Mouse (Mus musculus) heart, adult 2 months (tissue): ENCODE results near the gene Dnajc28. TPM values are rescaled to one million over a fixed set of nuclear protein-coding genes. Genes with fewer than 3 reads are reported as not detected.

Source experiments
- DNase-seq, 2 experiments: peaks; one replicate each; pipeline ENCODE4 v3.0.0; 2021
- H3K27ac ChIP-seq: fragments of 200-600 bp; 2 replicates; pipeline ENCODE4 v1.8.1; 2022
- H3K27me3 ChIP-seq: fragments of 200-500 bp; 2 replicates; pipeline ENCODE4 v1.6.1; 2012; ENCODE audit warnings: mild to moderate bottlenecking, low read length, inconsistent platforms, mixed read lengths; ENCODE audit not compliant: control insufficient read depth, insufficient read depth
- H3K36me3 ChIP-seq: fragments of 200-500 bp; 2 replicates; pipeline ENCODE4 v1.6.1; 2012; ENCODE audit warnings: low read length, inconsistent platforms; ENCODE audit not compliant: control insufficient read depth, insufficient read depth
- H3K4me1 ChIP-seq: fragments of 200-500 bp; 2 replicates; pipeline ENCODE4 v1.6.1; 2011; ENCODE audit warnings: low read length; ENCODE audit not compliant: control insufficient read depth, insufficient read depth
- H3K4me3 ChIP-seq: fragments of 200-600 bp; 2 replicates; pipeline ENCODE4 v1.8.1; 2022
- H3K79me2 ChIP-seq: fragments of 200-500 bp; replicated peaks from 2 replicates; pipeline ENCODE4 v1.6.1; 2012; ENCODE audit warnings: mild to moderate bottlenecking, inconsistent platforms, low read length, moderate library complexity, mixed read lengths; ENCODE audit not compliant: control insufficient read depth, insufficient read depth
- H3K9ac ChIP-seq: fragments of 200-500 bp; 2 replicates; pipeline ENCODE4 v1.6.1; 2012; ENCODE audit warnings: low read depth, mild to moderate bottlenecking, control low read depth, inconsistent platforms, low read length, mixed read lengths
- CTCF ChIP-seq: fragments of 200-600 bp; IDR thresholded peaks from 2 replicates; pipeline ENCODE4 v1.8.1; 2022; ENCODE audit warnings: antibody characterized with exemption, mild to moderate bottlenecking, moderate library complexity
- EP300 ChIP-seq: fragments of 200-500 bp; IDR thresholded peaks from 2 replicates; pipeline ENCODE4 v1.6.1; 2011; ENCODE audit warnings: low read depth, low read length, control low read depth; ENCODE audit not compliant: insufficient read depth
- POLR2A ChIP-seq: fragments of 200-500 bp; IDR thresholded peaks from 2 replicates; pipeline ENCODE4 v1.6.1; 2011; ENCODE audit warnings: mild to moderate bottlenecking, low read depth, low read length, control low read depth; ENCODE audit not compliant: insufficient read depth
- WGBS: fragments of 180-500 bp; shearing (Covaris S2); methylation state at CpG from one replicate; pipeline ENCODE4 v1.1.7; 2018; 5-methylcytosine and 5-hydroxymethylcytosine counted together
- intact Hi-C: fragments of 180-260 bp; cut with DNase I; formaldehyde crosslinking; loops from one replicate; pipeline ENCODE4 v1.15.1; 2025
- polyA plus RNA-seq: library from polyadenylated mRNA; depleted of rRNA; stranded (reverse); fragments of >200 nt; gene quantifications from 2 replicates; pipeline ENCODE4 v1.2.3, GENCODE M21; 2012; rRNA removed
- total RNA-seq, 2 experiments: library from RNA; stranded (reverse); gene quantifications; 2 replicates each; pipeline ENCODE4 v1.2.3; 2021

The Dnajc28 gene
- total and polyA plus RNA-seq, 3 experiments: 9.8 to 34.1 (median 31.1) TPM

GRCm38 (mm10) chr16:91571105-91571504 is 47.7 kb downstream of the Dnajc28 start:
- no peak for TF ChIP-seq EP300
- TF ChIP-seq POLR2A: no peak
- TF ChIP-seq CTCF: no peak
- H3K27ac ChIP-seq: no peak overlapping the region
- intact Hi-C loops: no loop called here
- no peaks in the 10 kb centered on the region for H3K36me3 ChIP-seq
- 46% methylated on average over 3 of the region's 3 CpGs for WGBS
- no peaks in the 10 kb centered on the region for H3K27me3 ChIP-seq
- no peak for DNase-seq
- no peak overlapping the region for H3K9ac ChIP-seq
- H3K79me2 ChIP-seq: no peaks in the 10 kb centered on the region
- H3K4me3 ChIP-seq: no peak overlapping the region
- H3K4me1 ChIP-seq: no peaks in the 10 kb centered on the region

- intact Hi-C loops: no loop called here
- Histone ChIP-seq H3K27me3 (no peaks in the 10 kb centered on the region), H3K79me2 (no peaks in the 10 kb centered on the region), H3K36me3 (peaks cover 7% of the 10 kb centered on the region; the same call in 1 of the 2 replicates), H3K4me1 (peaks cover 2% of the 10 kb centered on the region; the same call in 1 of the 2 replicates), H3K27ac (no peak overlapping the region), H3K9ac (no peak overlapping the region), H3K4me3 (no peak overlapping the region)
- DNase-seq: no peak
- 74% methylated on average over 10 of the region's 10 CpGs for WGBS
- no peak for TF ChIP-seq EP300
- no peak for TF ChIP-seq POLR2A
- TF ChIP-seq CTCF: no peak
Observed at GRCm38 (mm10) chr16:91568960-91569359, 49.9 kb downstream of the Dnajc28 start.

GRCm38 (mm10) chr16:91566002-91566401 is 52.8 kb downstream of the Dnajc28 start:
- peaks cover 2% of the 10 kb centered on the region; the same call in 1 of the 2 replicates for H3K4me1 ChIP-seq
- peaks cover 8% of the 10 kb centered on the region; the same call in 1 of the 2 replicates for H3K36me3 ChIP-seq
- 88% methylated on average over 7 of the region's 7 CpGs for WGBS
- no peak overlapping the region for H3K9ac ChIP-seq
- H3K4me3 ChIP-seq: no peak overlapping the region
- intact Hi-C loops: no loop called here
- H3K79me2 ChIP-seq: no peaks in the 10 kb centered on the region
- no peak for TF ChIP-seq EP300
- no peak for TF ChIP-seq CTCF
- no peak for TF ChIP-seq POLR2A
- H3K27ac ChIP-seq: no peak overlapping the region
- no peak for DNase-seq
- H3K27me3 ChIP-seq: no peaks in the 10 kb centered on the region

GRCm38 (mm10) chr16:91565292-91565951 is 53.4 kb downstream of the Dnajc28 start:
- Histone ChIP-seq H3K36me3 (peaks cover 8% of the 10 kb centered on the region; the same call in 1 of the 2 replicates), H3K27me3 (no peaks in the 10 kb centered on the region), H3K4me3 (no peak overlapping the region), H3K9ac (no peak overlapping the region), H3K27ac (no peak overlapping the region), H3K4me1 (peaks cover 2% of the 10 kb centered on the region; the same call in 1 of the 2 replicates), H3K79me2 (no peaks in the 10 kb centered on the region)
- intact Hi-C loops: no loop called here
- 45% methylated on average over 9 of the region's 9 CpGs for WGBS
- TF ChIP-seq EP300: no peak
- TF ChIP-seq CTCF: no peak
- TF ChIP-seq POLR2A: no peak
- DNase-seq: no peak

- H3K4me3 ChIP-seq: no peak overlapping the region
- H3K27ac ChIP-seq: no peak overlapping the region; the same call in 1 of the 2 replicates
- H3K27me3 ChIP-seq: no peaks in the 10 kb centered on the region
- intact Hi-C loops: no loop called here
- peaks cover 2% of the 10 kb centered on the region; the same call in 1 of the 2 replicates for H3K4me1 ChIP-seq
- WGBS: 65% methylated on average over 4 of the region's 4 CpGs
- no peak overlapping the region for H3K9ac ChIP-seq
- no peaks in the 10 kb centered on the region for H3K79me2 ChIP-seq
- peaks cover 8% of the 10 kb centered on the region; the same call in 1 of the 2 replicates for H3K36me3 ChIP-seq
- no peak for TF ChIP-seq POLR2A
- TF ChIP-seq EP300: no peak
- no peak for TF ChIP-seq CTCF
- DNase-seq: no peak
Observed at GRCm38 (mm10) chr16:91564580-91565291, 54.1 kb downstream of the Dnajc28 start.

Other genes with a start within 250 kb of the Dnajc28 start
- gene Ifnar2, start 246.2 kb downstream of the Dnajc28 start, total RNA-seq: 10 to 100 TPM; 31.2 to 36.0 TPM
- 39.9 and 51.6 TPM in 2 replicates for gene Ifnar2, start 246.2 kb downstream of the Dnajc28 start, polyA plus RNA-seq
- not detected for gene Gm21970, start 227.3 kb downstream of the Dnajc28 start, total RNA-seq
- not detected in 2 replicates for gene Gm21970, start 227.3 kb downstream of the Dnajc28 start, polyA plus RNA-seq
- 100 to 1,000 TPM in 1 of 2 experiments, 10 to 100 TPM in 1; 98.2 to 122 TPM for gene Il10rb, start 212.9 kb downstream of the Dnajc28 start, total RNA-seq
- gene Il10rb, start 212.9 kb downstream of the Dnajc28 start, polyA plus RNA-seq: 136 and 182 TPM in 2 replicates
- 10 to 100 TPM; 23.6 to 24.0 TPM for gene Ifnar1, start 133.8 kb downstream of the Dnajc28 start, total RNA-seq
- 12.5 and 20.2 TPM in 2 replicates for gene Ifnar1, start 133.8 kb downstream of the Dnajc28 start, polyA plus RNA-seq
- 100 to 1,000 TPM; 120 TPM for gene Ifngr2, start 72.0 kb downstream of the Dnajc28 start, total RNA-seq
- 100 and 140 TPM in 2 replicates for gene Ifngr2, start 72.0 kb downstream of the Dnajc28 start, polyA plus RNA-seq
- 10 to 100 TPM; 47.0 to 62.7 TPM for gene Tmem50b, start 21.2 kb downstream of the Dnajc28 start, total RNA-seq
- 63.4 and 99.8 TPM in 2 replicates for gene Tmem50b, start 21.2 kb downstream of the Dnajc28 start, polyA plus RNA-seq
- 10 to 100 TPM; 62.7 to 66.2 TPM for gene Gart, start 27.9 kb upstream of the Dnajc28 start, total RNA-seq
- gene Gart, start 27.9 kb upstream of the Dnajc28 start, polyA plus RNA-seq: 25.0 and 43.4 TPM in 2 replicates
- gene Son, start 28.5 kb upstream of the Dnajc28 start, total RNA-seq: 100 to 1,000 TPM; 134 to 135 TPM
- gene Son, start 28.5 kb upstream of the Dnajc28 start, polyA plus RNA-seq: 111 and 218 TPM in 2 replicates
- gene Donson, start 69.7 kb upstream of the Dnajc28 start, total RNA-seq: 1 to 10 TPM; 3.9 to 4.9 TPM
- 2.4 and 5.8 TPM in 2 replicates for gene Donson, start 69.7 kb upstream of the Dnajc28 start, polyA plus RNA-seq
- 10 to 100 TPM; 22.2 to 26.0 TPM for gene Cryzl1, start 109.9 kb upstream of the Dnajc28 start, total RNA-seq
- 19.2 and 37.5 TPM in 2 replicates for gene Cryzl1, start 109.9 kb upstream of the Dnajc28 start, polyA plus RNA-seq
- 10 to 100 TPM; 45.1 to 46.7 TPM for gene Itsn1, start 110.3 kb upstream of the Dnajc28 start, total RNA-seq
- gene Itsn1, start 110.3 kb upstream of the Dnajc28 start, polyA plus RNA-seq: 35.8 and 48.5 TPM in 2 replicates